Mouse (Mus musculus) thymus, postnatal 14 days (tissue): ENCODE measurements at regions not wholly inside any gene's neighbourhood (a gene's known extent, or its start where the extent isn't known, plus 50 kb on each side); places are given as distances from the start of the nearest gene placed in this dataset.

Experiments
- DNase-seq: peaks from one replicate; pipeline ENCODE4 v3.0.0; 2021

DNA sequence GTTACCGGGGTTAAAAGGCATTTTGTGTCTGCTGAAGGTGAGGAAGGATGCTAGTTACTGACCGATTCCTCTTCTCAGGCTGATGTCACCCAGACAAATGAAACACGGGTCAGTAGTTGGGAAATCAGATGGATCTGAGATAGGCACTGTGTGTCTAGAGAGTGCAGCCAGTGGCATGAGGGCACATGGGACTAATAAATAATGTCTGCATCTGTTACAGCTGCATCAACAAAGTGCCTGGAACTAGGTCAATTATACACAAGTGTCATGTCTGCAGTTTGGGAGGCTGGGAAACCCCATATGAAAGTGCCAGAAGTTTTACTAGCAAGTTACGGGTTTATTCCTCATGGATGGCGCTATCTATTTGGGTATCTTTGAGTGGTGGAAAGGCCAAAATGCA is 68.8 kb downstream of the Cxcl12 start:
- no peak for DNase-seq

DNA sequence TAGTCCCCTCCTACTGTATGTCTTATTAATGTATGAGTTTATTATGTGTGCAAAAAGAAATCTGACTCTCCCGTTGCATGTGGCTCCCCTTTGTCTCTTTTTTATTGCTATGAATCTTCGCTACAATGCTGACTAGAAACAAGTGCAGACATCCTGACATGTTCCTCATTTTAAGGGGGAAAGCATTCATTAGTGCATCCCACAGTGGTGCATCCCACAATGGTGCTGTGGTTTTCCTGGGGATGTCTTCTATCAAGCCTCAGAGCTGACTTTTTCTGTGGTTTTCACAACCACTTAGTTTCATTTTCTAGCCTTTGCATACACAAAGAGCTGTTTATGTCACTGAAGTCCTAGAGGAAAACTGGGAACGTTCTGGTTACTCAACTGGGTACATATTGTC is 72.9 kb downstream of the Cxcl12 start:
- DNase-seq: no peak

DNA sequence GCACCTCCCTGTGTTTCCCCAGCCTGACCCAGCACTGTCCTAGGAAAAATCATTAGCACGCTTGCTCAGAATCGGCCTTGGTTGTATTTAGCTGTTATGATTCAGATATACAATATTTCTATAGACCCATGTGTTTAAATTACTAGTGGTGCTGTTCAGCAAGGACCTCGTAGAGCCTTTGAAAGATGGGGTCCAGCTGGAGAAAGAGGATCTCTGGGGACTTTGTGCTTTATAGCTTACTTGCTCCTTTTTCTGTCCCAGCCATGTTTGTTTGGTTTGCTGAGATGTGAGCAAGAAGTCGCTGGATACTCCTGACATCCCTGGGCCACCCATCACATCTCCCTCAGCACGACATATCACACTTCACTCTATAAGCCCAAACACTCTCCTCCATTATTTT is 77.1 kb downstream of the Cxcl12 start:
- no peak for DNase-seq

DNA sequence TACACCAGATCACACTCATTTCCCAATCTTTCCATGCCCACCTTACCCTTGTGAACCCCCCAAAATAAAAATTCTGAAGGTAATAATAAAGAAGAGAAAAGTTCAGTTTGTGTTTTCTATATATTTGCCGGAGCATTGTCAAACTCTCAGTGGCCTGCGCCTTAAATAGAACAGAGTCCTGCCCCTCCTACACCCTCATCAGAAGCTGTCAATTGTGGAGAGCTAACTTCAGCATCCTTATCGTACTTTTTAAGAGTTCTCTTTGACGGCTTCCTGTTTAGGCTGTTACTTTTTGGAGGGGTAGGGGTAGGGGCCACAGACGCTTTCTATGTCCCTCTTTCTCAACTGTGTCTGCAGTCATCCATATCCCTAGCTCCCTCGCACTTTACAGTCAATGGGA is 77.5 kb downstream of the Cxcl12 start:
- DNase-seq: no peak

DNA sequence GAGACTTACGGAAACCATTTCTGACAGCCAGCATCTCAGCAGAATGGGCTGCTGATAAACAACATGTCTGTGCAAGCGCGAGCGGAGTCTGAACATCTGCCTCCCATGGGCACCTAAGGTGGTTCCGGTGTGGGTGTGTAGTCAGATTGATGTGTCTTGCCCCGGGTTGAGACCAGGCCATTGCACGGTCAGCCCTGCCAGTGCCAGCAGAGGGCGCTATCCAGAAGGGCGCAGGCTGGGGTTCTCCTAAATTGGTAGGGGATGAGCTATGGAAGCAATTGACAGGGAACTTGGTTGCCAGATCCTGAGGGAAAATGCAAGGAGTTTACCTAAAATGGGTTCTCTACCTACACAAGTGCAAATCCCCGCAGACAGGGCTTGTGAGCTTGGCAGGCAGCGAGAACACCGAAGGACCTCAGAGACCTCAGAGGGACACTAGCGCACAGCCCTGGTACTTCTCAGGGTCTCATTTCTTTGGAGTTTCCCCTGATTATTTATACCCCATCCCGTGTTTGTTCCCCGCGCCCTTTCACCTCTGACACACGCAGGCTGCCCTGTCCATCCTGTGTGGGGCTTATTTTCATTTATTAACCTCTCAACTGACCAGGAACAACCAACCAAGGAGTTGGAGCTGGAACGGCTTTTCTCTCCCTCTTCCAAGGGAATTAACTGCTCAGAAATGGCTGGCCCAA is 81.0 kb downstream of the Cxcl12 start:
- DNase-seq: peak; percentile 19

GRCm38 (mm10) chr6:117250051-117250450 is 81.7 kb downstream of the Cxcl12 start:
- DNase-seq: no peak

DNA sequence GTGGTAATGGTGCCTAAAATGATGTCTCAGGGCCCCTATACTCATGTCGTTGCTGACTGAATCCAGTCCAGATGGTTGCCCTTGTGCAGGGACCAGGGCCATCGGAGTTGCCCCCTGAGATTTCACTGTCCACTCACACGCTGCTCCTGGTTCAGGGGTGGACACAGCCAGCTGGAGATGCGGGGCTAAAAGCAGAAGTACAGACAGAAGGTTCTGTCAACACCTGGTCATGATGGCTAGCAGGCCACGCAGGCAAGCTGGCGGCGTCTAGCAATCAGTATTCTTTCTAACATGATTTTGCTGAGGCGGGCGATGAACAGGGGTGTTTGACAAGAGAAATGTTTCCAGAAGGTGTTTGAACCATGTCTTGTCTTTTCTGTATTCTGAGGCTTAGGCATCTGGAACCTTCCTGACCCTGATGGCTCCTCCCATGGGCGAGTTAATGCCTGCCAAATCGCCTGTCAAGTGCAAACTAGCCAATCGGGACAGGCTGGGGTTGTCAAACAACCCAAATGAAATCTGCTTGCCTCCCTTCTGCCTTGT is 83.1 kb downstream of the Cxcl12 start:
- no peak for DNase-seq

DNA sequence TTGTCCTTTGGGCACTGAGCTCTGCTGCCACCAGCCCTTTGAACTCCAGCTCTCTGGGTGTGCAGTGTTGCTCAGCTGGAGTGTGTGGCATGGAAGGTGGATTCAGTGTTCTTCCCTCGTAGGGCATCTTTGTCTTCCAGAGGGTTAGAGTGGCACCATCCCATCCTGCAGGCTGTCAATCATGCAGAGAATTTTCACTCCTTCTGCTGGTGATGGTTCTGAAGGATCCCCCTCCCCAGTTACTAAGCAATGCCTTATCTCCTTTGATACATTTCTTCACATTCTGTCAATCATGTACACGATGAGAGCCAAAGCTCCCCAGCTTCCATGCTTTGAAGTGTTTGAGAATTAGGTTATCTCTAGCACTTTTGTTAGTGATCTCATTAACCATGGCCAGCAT is 84.0 kb downstream of the Cxcl12 start:
- DNase-seq: no peak

DNA sequence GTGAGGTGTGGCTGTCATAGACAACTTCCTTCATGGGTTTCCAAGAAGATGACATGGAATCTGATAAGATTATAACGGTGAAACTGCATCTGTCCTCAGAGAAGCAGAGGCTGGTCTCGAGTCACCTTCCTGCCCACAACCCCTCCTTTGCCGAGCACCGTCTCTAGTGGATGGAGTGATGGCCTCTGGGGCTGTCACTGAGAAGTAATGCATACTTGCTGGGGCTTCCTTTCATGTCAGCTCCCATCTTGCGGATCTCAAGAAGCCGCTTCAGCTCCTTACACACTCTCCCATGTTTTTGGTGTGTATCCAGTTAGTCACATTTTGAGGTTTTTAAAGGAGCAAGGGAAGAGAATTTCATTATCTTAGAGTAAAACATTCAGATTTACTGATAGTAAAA is 84.7 kb downstream of the Cxcl12 start:
- no peak for DNase-seq

GRCm38 (mm10) chr6:117253586-117254330 is 85.4 kb downstream of the Cxcl12 start:
- DNase-seq: no peak

- DNase-seq: no peak
These were observed 86.4 kb downstream of the Cxcl12 start for GRCm38 (mm10) chr6:117254620-117255228.

GRCm38 (mm10) chr6:117255399-117256098 is 87.2 kb downstream of the Cxcl12 start:
- DNase-seq: no peak

DNA sequence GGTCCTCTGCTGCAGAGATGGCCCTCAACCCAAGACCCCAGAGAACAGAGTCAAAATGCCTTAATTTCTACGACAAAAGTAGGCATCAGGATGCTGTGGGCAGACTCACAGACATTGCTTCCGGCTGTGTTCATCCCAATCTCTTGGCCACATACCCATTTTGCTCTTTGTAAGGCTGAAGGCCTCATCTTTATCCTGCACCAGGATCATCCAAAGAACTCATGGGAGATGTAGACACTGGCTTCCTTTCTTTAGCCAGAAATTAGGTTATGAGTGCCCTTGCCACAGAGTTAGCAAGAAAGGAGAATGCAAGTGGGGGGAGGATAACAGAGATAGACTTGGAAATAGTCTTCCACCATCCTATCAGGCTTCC is 87.8 kb downstream of the Cxcl12 start:
- no peak for DNase-seq

GRCm38 (mm10) chr6:117257591-117257990 is 89.3 kb downstream of the Cxcl12 start:
- DNase-seq: no peak

DNA sequence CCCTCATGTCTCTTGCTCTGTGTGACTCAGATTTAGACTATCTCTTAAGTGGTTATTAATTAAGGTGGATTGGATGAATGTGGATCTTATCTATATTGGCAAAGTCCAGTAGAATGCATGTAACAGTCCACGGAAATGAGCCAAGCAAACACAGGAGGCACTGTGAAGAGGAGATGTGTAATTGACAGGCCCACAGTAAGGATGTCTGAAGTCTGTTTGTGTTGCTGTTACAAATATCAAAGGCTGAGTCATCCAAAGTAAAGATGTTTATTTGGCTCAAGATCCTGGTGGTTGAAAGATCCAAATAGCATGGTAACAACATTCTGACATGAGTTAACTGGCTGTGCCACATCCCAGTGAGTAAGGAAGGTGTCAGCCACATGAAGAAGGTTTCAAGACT is 99.6 kb downstream of the Cxcl12 start:
- no peak for DNase-seq

DNA sequence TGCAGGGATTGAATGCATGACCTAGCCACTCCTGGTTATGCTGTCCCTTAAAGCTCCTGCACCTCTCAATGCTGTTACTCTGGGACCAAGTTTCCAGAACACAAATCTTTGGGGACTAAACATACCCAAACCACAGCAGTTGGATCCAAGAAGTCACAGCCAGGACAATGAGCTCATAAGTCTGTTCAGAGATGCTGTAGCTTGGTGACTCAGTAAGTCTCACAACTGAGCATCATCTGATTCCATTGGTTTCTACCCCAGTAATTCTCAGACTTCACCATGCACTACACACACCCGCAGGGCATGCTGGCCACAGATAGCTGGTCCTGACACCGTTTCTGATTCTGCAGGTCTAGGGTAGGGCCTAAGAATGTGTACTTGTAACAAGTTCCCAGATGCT is 100.0 kb downstream of the Cxcl12 start:
- DNase-seq: no peak

DNA sequence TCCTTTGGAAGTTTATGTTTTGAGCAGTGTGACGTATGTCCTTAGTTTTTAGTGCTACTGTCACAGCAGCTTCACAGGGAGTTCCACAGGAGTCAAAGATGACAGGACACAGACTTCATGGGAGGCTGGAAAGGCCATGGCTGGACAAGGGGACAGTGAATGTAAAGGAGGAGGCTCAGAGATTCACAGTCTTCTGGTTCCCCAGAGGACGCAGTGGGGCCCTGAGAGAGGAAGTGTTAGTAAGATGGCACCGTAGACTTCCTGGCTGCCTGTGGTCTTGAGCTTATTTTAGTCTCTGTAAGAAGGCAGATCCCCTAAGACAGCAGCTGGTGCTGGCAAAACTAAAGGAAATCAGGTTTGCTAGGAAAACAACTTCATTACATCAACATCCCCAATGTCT is 101.9 kb downstream of the Cxcl12 start:
- no peak for DNase-seq

DNA sequence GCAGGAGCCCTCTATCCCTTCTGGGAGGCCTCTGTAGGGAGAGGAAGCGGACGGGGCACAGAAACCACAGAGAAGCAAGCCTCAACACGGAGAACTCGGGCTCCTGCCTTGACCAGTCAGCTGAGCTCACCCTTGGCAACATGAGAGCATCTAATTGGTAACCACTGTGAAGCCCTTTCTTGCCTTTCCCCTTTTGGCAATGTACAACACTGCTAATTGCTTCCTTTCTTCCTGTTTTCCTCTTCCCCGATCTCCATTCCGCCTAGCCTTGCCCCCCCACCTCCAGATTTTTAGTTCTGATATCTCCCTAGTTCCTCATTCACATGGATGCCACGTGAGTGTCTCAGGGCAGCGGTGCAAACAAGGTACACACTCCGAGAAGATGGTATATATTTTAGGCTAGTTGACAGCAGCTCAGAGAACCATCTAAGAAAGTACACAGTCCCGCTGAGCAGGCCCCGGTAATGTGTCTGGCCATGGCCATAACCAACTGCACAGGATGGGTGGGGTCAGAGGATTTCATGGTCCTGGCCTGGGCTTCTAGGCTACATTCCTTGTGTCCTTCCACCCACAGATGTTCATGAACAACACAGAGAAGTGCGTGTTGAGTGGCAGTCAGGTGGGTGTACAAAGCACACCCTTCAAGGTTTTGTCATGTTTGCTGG is 103.4 kb downstream of the Cxcl12 start:
- DNase-seq: no peak

GRCm38 (mm10) chr6:117272227-117272955 is 104.1 kb downstream of the Cxcl12 start:
- no peak for DNase-seq

DNA sequence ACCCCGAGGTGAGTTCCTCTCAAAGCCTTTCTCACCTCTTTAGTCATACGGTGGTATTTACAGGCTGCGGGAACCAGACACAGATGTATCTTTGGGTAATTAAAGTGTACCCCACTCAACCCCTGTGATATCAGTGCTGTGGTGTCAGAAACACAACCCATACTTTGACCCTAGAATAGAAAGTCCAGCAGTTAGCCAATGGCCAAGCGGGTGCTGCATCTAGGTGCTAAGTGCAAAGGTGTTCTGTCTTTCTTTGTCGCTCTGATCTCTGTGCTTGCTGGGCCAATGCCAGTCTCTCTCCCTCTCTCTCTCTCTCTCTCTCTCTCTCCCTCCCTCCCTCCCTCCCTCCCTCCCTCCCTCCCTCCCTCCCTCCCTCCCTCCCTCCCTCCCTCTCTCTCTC is 107.6 kb downstream of the Cxcl12 start:
- DNase-seq: no peak

GRCm38 (mm10) chr6:117276850-117277249 is 108.5 kb downstream of the Cxcl12 start:
- no peak for DNase-seq

GRCm38 (mm10) chr6:117279297-117279696 is 111.0 kb downstream of the Cxcl12 start:
- DNase-seq: no peak
